Mouse (Mus musculus) liver, postnatal 0 days (tissue): ENCODE measurements around the gene Gm10282.

Source experiments
- CTCF ChIP-seq: sonication (generic); IDR thresholded peaks from 2 replicates; pipeline ENCODE4 v1.5.1; 2016; ENCODE audit warnings: antibody characterized with exemption, low read depth
- EP300 ChIP-seq: IDR thresholded peaks from 2 replicates; pipeline ENCODE4 v1.6.1; 2016; ENCODE audit warnings: antibody characterized with exemption, low read depth, mild to moderate bottlenecking

DNA sequence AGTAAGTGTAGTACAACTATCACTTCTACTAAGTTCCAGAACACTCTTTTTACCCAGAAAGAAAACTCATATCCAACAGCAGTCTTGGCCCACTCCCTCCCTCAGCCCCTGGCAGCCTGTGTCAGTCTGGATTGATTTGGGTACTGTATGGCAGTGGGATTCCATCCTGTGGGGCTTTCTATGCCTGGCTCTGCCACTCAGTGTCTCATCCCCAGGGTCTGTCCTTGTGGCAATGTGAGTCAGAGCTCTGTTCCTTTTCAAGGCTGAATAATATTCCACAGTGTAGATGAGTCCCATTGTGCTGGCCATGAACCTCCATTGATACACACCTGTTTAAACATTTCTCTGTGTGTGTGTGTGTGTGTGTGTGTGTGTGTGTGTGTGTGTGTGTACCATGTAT lies 38.4 kb downstream of the Gm10282 start:
- TF ChIP-seq EP300 (no peak), CTCF (no peak)
